Mouse (Mus musculus) monocyte, adult 5-6 weeks (primary cell): ENCODE measurements at regions not wholly inside any gene's neighbourhood (a gene's known extent, or its start where the extent isn't known, plus 50 kb on each side); places are given as distances from the start of the nearest gene placed in this dataset.

Experiments used
- ATAC-seq: fragments of 153-309, 156-312 bp; replicated peaks from 2 replicates; pipeline ENCODE4 v1.8.0; 2017; ENCODE audit warnings: mild to moderate bottlenecking; ENCODE audit not compliant: low TSS enrichment, insufficient number of reproducible peaks, severe bottlenecking, poor library complexity, low FRiP score

GRCm38 (mm10) chr10:118501571-118501970, 60.7 kb downstream of the Ifng start:
- ATAC-seq: no peak

GRCm38 (mm10) chr10:118504811-118505210, 64.0 kb downstream of the Ifng start:
- no peak for ATAC-seq

GRCm38 (mm10) chr10:118506154-118506553, 65.3 kb downstream of the Ifng start:
- no peak for ATAC-seq

- 0 out of 2 replicates have a peak, but pooled peaks have one; percentile 31 for ATAC-seq
Observed at GRCm38 (mm10) chr10:118507630-118508029, 66.8 kb downstream of the Ifng start.

- ATAC-seq: no peak
Observed at GRCm38 (mm10) chr10:118516839-118517238, 76.0 kb downstream of the Ifng start.

- ATAC-seq: no peak
Observed at GRCm38 (mm10) chr10:118517995-118518394, 77.1 kb downstream of the Ifng start.

- no peak for ATAC-seq
Observed at GRCm38 (mm10) chr10:118545966-118546365, 105.1 kb downstream of the Ifng start.

- ATAC-seq: no peak
Observed at GRCm38 (mm10) chr10:118550201-118550600, 109.4 kb downstream of the Ifng start.

- ATAC-seq: no peak
Observed at GRCm38 (mm10) chr10:118558848-118559247, 118.0 kb downstream of the Ifng start.

- no peak for ATAC-seq
Observed at GRCm38 (mm10) chr10:118564041-118564440, 123.2 kb downstream of the Ifng start.

- ATAC-seq: no peak
Observed at GRCm38 (mm10) chr10:118564528-118565268, 123.9 kb downstream of the Ifng start.

GRCm38 (mm10) chr10:118568617-118569016, 127.8 kb downstream of the Ifng start:
- no peak for ATAC-seq

GRCm38 (mm10) chr10:118569424-118569823, 128.6 kb downstream of the Ifng start:
- ATAC-seq: no peak

GRCm38 (mm10) chr10:118573247-118573646, 132.4 kb downstream of the Ifng start:
- ATAC-seq: no peak

- ATAC-seq: no peak
Observed at GRCm38 (mm10) chr10:118575570-118575969, 134.7 kb downstream of the Ifng start.

GRCm38 (mm10) chr10:118581376-118581775, 140.5 kb downstream of the Ifng start:
- ATAC-seq: no peak

- no peak for ATAC-seq
Observed at GRCm38 (mm10) chr10:118585821-118586220, 145.0 kb downstream of the Ifng start.

- ATAC-seq: no peak
Observed at GRCm38 (mm10) chr10:118588198-118588597, 147.4 kb downstream of the Ifng start.

GRCm38 (mm10) chr10:118592648-118593368, 152.0 kb downstream of the Ifng start:
- ATAC-seq: peak; percentile 74; the same call in 1 of the 2 replicates

- no peak for ATAC-seq
Observed at GRCm38 (mm10) chr10:118596206-118596605, 155.4 kb downstream of the Ifng start.
